Mouse (Mus musculus): ENCODE results near the gene Uba3. TPM values are rescaled to one million over a fixed set of nuclear protein-coding genes. Genes with fewer than 3 reads are reported as not detected.

The Uba3 gene
- polyA plus RNA-seq, 1 experiment, result not detected

DNA sequence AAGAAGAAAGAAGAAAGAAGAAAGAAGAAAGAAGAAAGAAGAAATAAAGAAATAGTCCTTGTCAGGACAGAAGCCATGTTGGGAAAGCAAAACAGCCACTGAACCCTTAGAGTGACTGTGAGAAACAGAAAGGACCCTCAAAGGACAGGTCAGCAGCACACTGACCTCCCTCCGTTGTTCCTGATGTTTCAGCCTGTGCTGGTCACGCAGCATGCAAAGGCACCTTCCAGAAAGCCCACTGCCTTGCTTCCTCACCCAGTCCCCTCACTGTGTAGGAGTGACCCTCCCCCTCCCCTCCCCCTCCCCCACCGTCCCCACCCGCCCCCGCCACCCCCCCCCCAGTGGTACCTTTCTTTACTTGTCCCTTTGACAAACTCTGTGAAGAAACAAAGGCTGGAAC, 15.2 kb upstream of the Uba3 start:
- Histone ChIP-seq H3K4me1 (ENCODE audit: control insufficient read depth, insufficient read depth, low read length) (peaks cover 19% of the 10 kb centered on the region), H3K27ac (ENCODE audit: insufficient read depth, low read depth, low read length) (no peak overlapping the region), H3K4me3 (ENCODE audit: insufficient read depth, low read depth, low read length) (no peak overlapping the region)
- TF ChIP-seq POLR2A (IDR thresholded peaks at IDR 0.05; ENCODE audit: insufficient read depth, low read depth, low read length) (no peak), CTCF (IDR thresholded peaks at IDR 0.05; ENCODE audit: insufficient read depth, low read depth, low read length) (no peak)
- 60% methylated on average over 4 of the region's 5 CpGs for WGBS

DNA sequence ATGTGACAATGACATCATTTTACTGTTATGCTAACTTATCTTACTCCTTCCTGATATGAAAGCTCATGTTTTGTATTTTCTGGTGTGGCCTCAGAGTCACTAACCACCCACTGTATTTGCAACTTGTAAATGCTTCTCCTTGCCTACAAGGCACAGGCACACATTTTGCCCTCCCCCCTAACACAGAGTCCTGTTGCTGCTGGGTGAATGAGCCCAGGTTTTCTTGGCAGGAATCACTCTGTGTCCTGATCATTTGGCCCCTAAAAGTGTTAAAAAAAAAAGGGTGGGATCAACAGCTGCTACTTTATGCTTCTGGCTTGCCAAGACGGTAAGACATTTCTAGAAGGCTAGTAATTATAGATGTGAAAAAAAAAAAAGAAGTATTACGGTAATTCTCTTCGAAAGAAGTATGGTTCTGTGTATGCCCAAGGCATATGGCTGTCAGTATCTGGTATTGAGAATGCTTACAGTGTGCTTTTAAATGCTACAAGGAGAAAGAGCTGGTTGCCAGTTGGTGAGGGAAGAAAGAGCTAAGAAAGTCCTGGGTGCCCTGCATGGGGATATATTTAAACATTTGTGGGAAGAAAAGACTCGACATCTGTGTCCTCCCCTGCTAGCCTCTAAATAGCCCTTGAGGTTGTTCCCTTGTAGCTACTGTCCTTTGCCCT, 10.8 kb upstream of the Uba3 start:
- no peak overlapping the region for H3K27ac ChIP-seq (ENCODE audit: insufficient read depth, low read depth, low read length)
- no peak overlapping the region for H3K4me3 ChIP-seq (ENCODE audit: insufficient read depth, low read depth, low read length)
- TF ChIP-seq CTCF (IDR thresholded peaks at IDR 0.05; ENCODE audit: insufficient read depth, low read depth, low read length) (no peak), POLR2A (IDR thresholded peaks at IDR 0.05; ENCODE audit: insufficient read depth, low read depth, low read length) (no peak)
- H3K4me1 ChIP-seq (ENCODE audit: control insufficient read depth, insufficient read depth, low read length), result peaks cover 11% of the 10 kb centered on the region
- WGBS, result 22% methylated on average over 4 of the region's 4 CpGs

GRCm38 (mm10) chr6:97211981-97212380, 6.5 kb upstream of the Uba3 start:
- H3K27ac ChIP-seq (ENCODE audit: insufficient read depth, low read depth, low read length), result no peak overlapping the region

DNA sequence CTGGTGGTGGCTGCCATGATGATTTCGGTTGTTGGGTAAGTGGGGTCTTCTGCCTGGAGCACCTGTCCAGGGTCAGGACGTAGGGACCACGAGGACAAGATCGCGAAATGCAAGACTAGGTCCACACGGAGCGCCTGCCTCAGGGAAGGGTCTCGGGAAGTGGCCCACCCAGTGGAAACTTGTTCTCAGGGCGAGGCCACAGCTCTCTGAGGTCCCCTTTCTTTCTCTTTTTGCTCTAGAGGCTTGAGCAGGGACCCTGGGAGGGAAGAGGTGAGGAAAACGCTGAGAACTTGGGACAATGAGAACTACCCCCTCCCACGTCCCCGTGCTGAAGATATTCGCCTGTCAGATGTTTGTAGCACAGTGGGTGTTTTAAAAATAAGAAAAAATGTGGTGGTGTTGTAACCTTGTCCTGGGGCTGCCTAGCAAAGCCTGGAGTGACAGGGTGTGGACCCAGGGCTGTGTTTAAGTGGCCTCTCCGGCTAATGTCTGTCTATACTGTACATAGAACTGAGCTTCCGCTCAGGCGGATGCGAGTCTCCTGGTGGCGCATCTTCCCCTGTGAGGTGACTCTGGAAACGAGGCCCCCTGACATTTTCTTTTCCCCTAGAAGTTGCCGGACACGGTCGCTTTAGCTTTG, 5.6 kb upstream of the Uba3 start:
- peak overlapping the region; percentile 17; the same call in 1 of the 2 replicates for H3K27ac ChIP-seq (ENCODE audit: insufficient read depth, low read depth, low read length)
- H3K4me1 ChIP-seq (ENCODE audit: control insufficient read depth, insufficient read depth, low read length), result peaks cover 7% of the 10 kb centered on the region
- WGBS, result under 1% methylated on average over 22 of the region's 22 CpGs
- TF ChIP-seq POLR2A (IDR thresholded peaks at IDR 0.05; ENCODE audit: insufficient read depth, low read depth, low read length), result 0 out of 2 replicates have a peak, but pooled peaks have one; percentile 2
- no peak for TF ChIP-seq CTCF (IDR thresholded peaks at IDR 0.05; ENCODE audit: insufficient read depth, low read depth, low read length)
- peak overlapping the region; percentile 68 for H3K4me3 ChIP-seq (ENCODE audit: insufficient read depth, low read depth, low read length)

More at GRCm38 (mm10) chr6:97211981-97212380, 6.5 kb upstream of the Uba3 start:
- H3K4me3 ChIP-seq (ENCODE audit: insufficient read depth, low read depth, low read length), result peak overlapping the region; percentile 24
- H3K4me1 ChIP-seq (ENCODE audit: control insufficient read depth, insufficient read depth, low read length), result peaks cover 7% of the 10 kb centered on the region
- WGBS, result 21% methylated on average over 12 of the region's 12 CpGs
- TF ChIP-seq POLR2A (IDR thresholded peaks at IDR 0.05; ENCODE audit: insufficient read depth, low read depth, low read length) (no peak), CTCF (IDR thresholded peaks at IDR 0.05; ENCODE audit: insufficient read depth, low read depth, low read length) (no peak)

DNA sequence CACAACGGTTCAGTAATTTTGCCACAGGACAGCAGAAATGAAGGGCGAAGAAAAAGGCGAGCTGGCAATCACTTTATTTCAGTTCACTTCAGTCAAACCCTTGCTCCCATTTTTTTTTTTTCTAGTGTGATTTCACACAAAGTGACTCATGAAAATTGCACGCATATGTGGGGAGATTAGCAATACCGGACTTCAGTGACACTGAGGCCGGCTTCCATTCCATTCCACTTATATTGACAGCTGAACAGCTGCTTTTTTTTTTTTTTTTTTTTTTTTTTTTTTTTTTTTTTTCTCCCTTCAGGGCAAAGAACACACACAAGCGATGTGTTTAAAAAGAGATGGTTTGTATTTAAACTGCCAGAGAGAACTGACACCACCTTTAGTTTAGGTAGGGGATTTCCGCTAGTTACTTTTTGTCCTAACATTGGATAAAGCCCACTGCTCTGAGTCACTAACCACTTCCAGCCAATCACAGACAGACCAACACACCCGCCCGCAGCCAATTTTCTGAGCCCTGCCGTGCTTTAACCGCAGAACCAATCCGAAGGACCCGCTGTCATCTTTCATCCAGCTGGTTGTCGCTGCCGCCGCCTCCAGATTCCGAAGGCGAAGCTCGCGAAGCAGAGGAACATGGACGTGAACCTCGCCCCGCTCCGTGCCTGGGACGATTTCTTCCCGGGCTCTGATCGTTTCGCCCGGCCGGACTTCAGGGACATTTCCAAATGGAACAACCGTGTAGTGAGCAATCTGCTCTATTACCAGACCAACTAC, 4.9 kb upstream of the Uba3 start, which contains the start of gene Arl6ip5:
Gene Arl6ip5, plus strand, starts transcription at position 499 of the 771 bp plus-strand sequence.
- Histone ChIP-seq H3K4me1 (ENCODE audit: control insufficient read depth, insufficient read depth, low read length) (peaks cover 7% of the 10 kb centered on the region), H3K27ac (ENCODE audit: insufficient read depth, low read depth, low read length) (peak within 1 kb of the TSS; percentile 17; the same call in 1 of the 2 replicates), H3K4me3 (ENCODE audit: insufficient read depth, low read depth, low read length) (peak within 1 kb of the TSS; percentile 68)
- TF ChIP-seq POLR2A (IDR thresholded peaks at IDR 0.05; ENCODE audit: insufficient read depth, low read depth, low read length) (peak; percentile 38; the same call in 1 of the 2 replicates), CTCF (IDR thresholded peaks at IDR 0.05; ENCODE audit: insufficient read depth, low read depth, low read length) (no peak)
- 8% methylated on average over 32 of the region's 32 CpGs for WGBS

DNA sequence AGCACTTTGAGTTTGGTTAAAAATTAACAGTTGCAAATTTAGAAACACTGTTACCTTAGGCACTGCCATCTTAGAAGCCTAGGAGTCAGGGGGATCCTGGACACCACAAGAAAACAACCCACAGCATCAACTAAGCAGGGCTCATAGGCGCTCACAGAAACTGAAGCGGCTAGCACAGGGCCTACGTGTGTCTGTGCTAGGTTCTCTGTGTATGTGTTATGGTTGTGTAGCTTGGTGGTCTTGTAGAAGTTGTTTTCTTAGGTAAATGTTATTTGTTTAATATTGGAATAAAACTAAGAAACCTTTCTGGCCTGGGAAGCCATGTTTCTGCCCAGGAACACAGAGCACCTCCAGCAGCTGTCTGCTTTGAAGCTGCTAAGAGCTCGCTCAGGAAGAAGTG, 4.3 kb upstream of the Uba3 start:
- TF ChIP-seq POLR2A (IDR thresholded peaks at IDR 0.05; ENCODE audit: insufficient read depth, low read depth, low read length) (no peak), CTCF (IDR thresholded peaks at IDR 0.05; ENCODE audit: insufficient read depth, low read depth, low read length) (no peak)
- WGBS, result 90% methylated on average over 4 of the region's 4 CpGs
- no peak overlapping the region for H3K27ac ChIP-seq (ENCODE audit: insufficient read depth, low read depth, low read length)
- no peak overlapping the region for H3K4me3 ChIP-seq (ENCODE audit: insufficient read depth, low read depth, low read length)
- H3K4me1 ChIP-seq (ENCODE audit: control insufficient read depth, insufficient read depth, low read length), result peaks cover 7% of the 10 kb centered on the region

GRCm38 (mm10) chr6:97209201-97209600, 3.8 kb upstream of the Uba3 start:
- TF ChIP-seq CTCF (IDR thresholded peaks at IDR 0.05; ENCODE audit: insufficient read depth, low read depth, low read length) (no peak), POLR2A (IDR thresholded peaks at IDR 0.05; ENCODE audit: insufficient read depth, low read depth, low read length) (no peak)
- no peak overlapping the region for H3K4me3 ChIP-seq (ENCODE audit: insufficient read depth, low read depth, low read length)
- WGBS, result 58% methylated on average over 3 of the region's 3 CpGs
- peaks cover 7% of the 10 kb centered on the region for H3K4me1 ChIP-seq (ENCODE audit: control insufficient read depth, insufficient read depth, low read length)
- no peak overlapping the region for H3K27ac ChIP-seq (ENCODE audit: insufficient read depth, low read depth, low read length)

GRCm38 (mm10) chr6:97208406-97208805, 3.0 kb upstream of the Uba3 start:
- WGBS, result 52% methylated on average over 3 of the region's 3 CpGs
- Histone ChIP-seq H3K4me1 (ENCODE audit: control insufficient read depth, insufficient read depth, low read length) (peaks cover 6% of the 10 kb centered on the region), H3K4me3 (ENCODE audit: insufficient read depth, low read depth, low read length) (no peak overlapping the region), H3K27ac (ENCODE audit: insufficient read depth, low read depth, low read length) (no peak overlapping the region)
- TF ChIP-seq POLR2A (IDR thresholded peaks at IDR 0.05; ENCODE audit: insufficient read depth, low read depth, low read length), result no peak
- TF ChIP-seq CTCF (IDR thresholded peaks at IDR 0.05; ENCODE audit: insufficient read depth, low read depth, low read length), result no peak

All from olfactory bulb, adult 2 months (tissue).